In genomic region chr4:102480830-102481484, GRCm38 (mm10) we compare ENCODE assay signal across 10 mouse cellular contexts.
DNase-seq lines count a peak whose midpoint lies in the region; ATAC-seq and TF ChIP-seq lines count a peak whose summit lies in the region.
"Had no signal": no experiment of that assay in that cellular context is flagged by ENCODE, and none has a peak within 500 bp of the region (broad histone marks: within the 10 kb centered on the region; RNA-seq: fewer than 3 reads in every experiment).

No protein-coding gene starts in this region.

- no peaks in the 10 kb centered on the region for H3K27me3 ChIP-seq in intestine, postnatal 0 days (replicated peaks; ENCODE audit: control insufficient read depth, insufficient read depth, low read length)
- H3K27me3 ChIP-seq in intestine, embryonic 16.5 days (replicated peaks; ENCODE audit: control insufficient read depth, insufficient read depth, low read length), result no peaks in the 10 kb centered on the region
- H3K27me3 ChIP-seq: limb, embryonic 15.5 days; stomach, embryonic 15.5 days had no signal

- no peak overlapping the region for H3K27ac ChIP-seq in intestine, postnatal 0 days (ENCODE audit: low read depth, low read length)
- H3K27ac ChIP-seq in intestine, embryonic 16.5 days (ENCODE audit: low read length), result no peak overlapping the region
- no peak overlapping the region for H3K27ac ChIP-seq in embryonic fibroblast, embryonic 13.5 days (ENCODE audit: insufficient read depth, low read length)
- H3K27ac ChIP-seq in olfactory bulb, adult 2 months (ENCODE audit: insufficient read depth, low read depth, low read length), result no peak overlapping the region
- H3K27ac ChIP-seq: limb, embryonic 15.5 days; stomach, embryonic 15.5 days had no signal

- H3K36me3 ChIP-seq in intestine, postnatal 0 days (ENCODE audit: control insufficient read depth, insufficient read depth), result no peaks in the 10 kb centered on the region
- H3K36me3 ChIP-seq in intestine, embryonic 16.5 days (ENCODE audit: control insufficient read depth, insufficient read depth, low read length), result no peaks in the 10 kb centered on the region
- H3K36me3 ChIP-seq: limb, embryonic 15.5 days; stomach, embryonic 15.5 days had no signal

- no peak overlapping the region for H3K4me3 ChIP-seq in intestine, postnatal 0 days (ENCODE audit: low read depth, low read length)
- H3K4me3 ChIP-seq in intestine, embryonic 16.5 days (ENCODE audit: low read length), result no peak overlapping the region
- no peak overlapping the region for H3K4me3 ChIP-seq in embryonic fibroblast, embryonic 13.5 days (ENCODE audit: insufficient read depth, low read length)
- no peak overlapping the region for H3K4me3 ChIP-seq in olfactory bulb, adult 2 months (ENCODE audit: insufficient read depth, low read depth, low read length)
- H3K4me3 ChIP-seq: limb, embryonic 15.5 days; stomach, embryonic 15.5 days had no signal

- no peak overlapping the region for H3K4me2 ChIP-seq in intestine, postnatal 0 days (replicated peaks; ENCODE audit: low read depth)
- no peak overlapping the region for H3K4me2 ChIP-seq in intestine, embryonic 16.5 days (ENCODE audit: low read depth, low read length)
- H3K4me2 ChIP-seq: limb, embryonic 15.5 days; stomach, embryonic 15.5 days had no signal

- TF ChIP-seq POLR2A in brain, embryonic 14.5 days (IDR thresholded peaks at IDR 0.05; ENCODE audit: borderline replicate concordance, extremely low read depth, insufficient read depth, insufficient read length, poor library complexity, severe bottlenecking), result no peak
- no peak for TF ChIP-seq POLR2A in embryonic fibroblast, embryonic 13.5 days (IDR thresholded peaks at IDR 0.05; ENCODE audit: low read depth, low read length)
- TF ChIP-seq POLR2A in olfactory bulb, adult 2 months (IDR thresholded peaks at IDR 0.05; ENCODE audit: insufficient read depth, low read depth, low read length), result no peak

- no peak for ATAC-seq in intestine, postnatal 0 days
- no peak for ATAC-seq in intestine, embryonic 16.5 days

- no peaks in the 10 kb centered on the region for H3K9me3 ChIP-seq in intestine, postnatal 0 days (ENCODE audit: control insufficient read depth)
- H3K9me3 ChIP-seq in intestine, embryonic 16.5 days (ENCODE audit: control insufficient read depth, low read length), result no peaks in the 10 kb centered on the region
- H3K9me3 ChIP-seq: limb, embryonic 15.5 days; stomach, embryonic 15.5 days had no signal

- TF ChIP-seq CTCF in intestine, postnatal 0 days (IDR thresholded peaks at IDR 0.05; ENCODE audit: low read depth), result peak; percentile 85
- TF ChIP-seq CTCF in brain, embryonic 14.5 days (IDR thresholded peaks at IDR 0.05; ENCODE audit: borderline replicate concordance, extremely low read depth, insufficient read depth, insufficient read length), result peak; percentile 71; the same call in 1 of the 2 replicates
- TF ChIP-seq CTCF in embryonic fibroblast, embryonic 13.5 days (IDR thresholded peaks at IDR 0.05; ENCODE audit: borderline replicate concordance, insufficient read depth, low read length), result peak; percentile 53; the same call in 1 of the 2 replicates
- peak; percentile 45 for TF ChIP-seq CTCF in olfactory bulb, adult 2 months (IDR thresholded peaks at IDR 0.05; ENCODE audit: insufficient read depth, low read depth, low read length)

- intact Hi-C loops in gastrocnemius, postnatal 14 days (cut with DNase I; ENCODE audit: low total_unique reads), result loop anchor here (5.0 kb wide), 1 partner anchor 254 kb away; no protein-coding TSS in a partner anchor

- no peaks in the 10 kb centered on the region for H3K4me1 ChIP-seq in intestine, postnatal 0 days (replicated peaks; ENCODE audit: control insufficient read depth, insufficient read depth, low read length)
- H3K4me1 ChIP-seq in intestine, embryonic 16.5 days (ENCODE audit: control insufficient read depth, insufficient read depth, low read length), result no peaks in the 10 kb centered on the region
- H3K4me1 ChIP-seq in embryonic fibroblast, embryonic 13.5 days (ENCODE audit: control insufficient read depth, insufficient read depth, low read length), result no peaks in the 10 kb centered on the region
- H3K4me1 ChIP-seq in olfactory bulb, adult 2 months (ENCODE audit: control insufficient read depth, insufficient read depth, low read length), result peaks cover 2% of the 10 kb centered on the region; the same call in 1 of the 2 replicates
- H3K4me1 ChIP-seq: limb, embryonic 15.5 days; stomach, embryonic 15.5 days had no signal

- no peak overlapping the region for H3K9ac ChIP-seq in intestine, postnatal 0 days (ENCODE audit: low read depth, low read length)
- H3K9ac ChIP-seq in intestine, embryonic 16.5 days (ENCODE audit: low read depth, low read length), result no peak overlapping the region
- H3K9ac ChIP-seq: limb, embryonic 15.5 days; stomach, embryonic 15.5 days had no signal

- DNase-seq in brain, embryonic 14.5 days (ENCODE audit: low read depth), result peak; percentile 83
- peak; percentile 45 to 62 for DNase-seq in layer of hippocampus, postnatal 10 days (ENCODE audit: low spot score in 2 of 2)
- DNase-seq in B cell, adult 2 months, result no peak
- no peak for DNase-seq in gastrocnemius, postnatal 14 days

- 75% methylated on average over 6 of the region's 6 CpGs for WGBS in intestine, postnatal 0 days
- 69% methylated on average over 6 of the region's 6 CpGs for WGBS in intestine, embryonic 16.5 days
- 75% methylated on average over 6 of the region's 6 CpGs for WGBS in olfactory bulb, adult 2 months

Comparison
In these comparisons a context has a peak if more than half of its experiments do, and no peak if none do; other contexts are left out.
1. DNase-seq: peak in brain, embryonic 14.5 days (single experiment) and layer of hippocampus, postnatal 10 days (2 of 2); none in B cell, adult 2 months (0 of 2) and gastrocnemius, postnatal 14 days (single experiment).
2. Peak in every context shown above with its lines, with median percentiles within 50 percentile points of each other: CTCF ChIP-seq.